Comparison of ENCODE assay signal across 19 mouse cellular contexts in genomic region chr17:86039741-86040140, GRCm38 (mm10).
A peak's percentile ranks its signal among the peaks of the same experiment; 100 is the strongest.
DNase-seq lines count a peak whose midpoint lies in the region; ATAC-seq lines count a peak whose summit lies in the region.
"Had no signal": no experiment of that assay in that cellular context is flagged by ENCODE, and none has a peak within 500 bp of the region (broad histone marks: within the 10 kb centered on the region; RNA-seq: fewer than 3 reads in every experiment).

No protein-coding gene starts in this region.

- peak overlapping the region; percentile 40; the same call in 1 of the 2 replicates for H3K27ac ChIP-seq in hindbrain, embryonic 12.5 days
- no peak overlapping the region for H3K27ac ChIP-seq in hindbrain, embryonic 10.5 days
- 0 out of 2 replicates have a peak overlapping the region, but pooled peaks have one; percentile 20 for H3K27ac ChIP-seq in embryonic facial prominence, embryonic 11.5 days (replicated peaks; ENCODE audit: low read depth, low read length)
- peak overlapping the region; percentile 0; the same call in 1 of the 2 replicates for H3K27ac ChIP-seq in limb, embryonic 13.5 days
- H3K27ac ChIP-seq: forebrain, embryonic 12.5 days; heart, adult 2 months; heart, embryonic 13.5 days; hindbrain, embryonic 13.5 days; hindbrain, postnatal 0 days had no signal

- no peaks in the 10 kb centered on the region for H3K36me3 ChIP-seq in hindbrain, embryonic 12.5 days
- H3K36me3 ChIP-seq in hindbrain, embryonic 10.5 days, result no peaks in the 10 kb centered on the region
- H3K36me3 ChIP-seq in embryonic facial prominence, embryonic 11.5 days (replicated peaks; ENCODE audit: control insufficient read depth, insufficient read depth, low read depth, low read length), result no peaks in the 10 kb centered on the region
- no peaks in the 10 kb centered on the region for H3K36me3 ChIP-seq in limb, embryonic 13.5 days
- H3K36me3 ChIP-seq: forebrain, embryonic 12.5 days; heart, embryonic 13.5 days; hindbrain, embryonic 13.5 days had no signal

- 93% methylated on average over 3 of the region's 3 CpGs for WGBS in hindbrain, embryonic 12.5 days
- 95% methylated on average over 3 of the region's 3 CpGs for WGBS in hindbrain, embryonic 10.5 days
- WGBS in embryonic facial prominence, embryonic 11.5 days, result 91% methylated on average over 3 of the region's 3 CpGs
- WGBS in limb, embryonic 13.5 days, result 40% methylated on average over 3 of the region's 3 CpGs

- H3K9me3 ChIP-seq in hindbrain, embryonic 12.5 days (replicated peaks), result no peaks in the 10 kb centered on the region
- no peaks in the 10 kb centered on the region for H3K9me3 ChIP-seq in hindbrain, embryonic 10.5 days
- H3K9me3 ChIP-seq in embryonic facial prominence, embryonic 11.5 days (replicated peaks; ENCODE audit: control insufficient read depth, low read length), result no peaks in the 10 kb centered on the region
- no peaks in the 10 kb centered on the region for H3K9me3 ChIP-seq in limb, embryonic 13.5 days
- H3K9me3 ChIP-seq: forebrain, embryonic 12.5 days; heart, embryonic 13.5 days; hindbrain, embryonic 13.5 days had no signal

- no peak for ATAC-seq in hindbrain, embryonic 12.5 days (ENCODE audit: low FRiP score)
- no peak for ATAC-seq in embryonic facial prominence, embryonic 11.5 days (replicated peaks; ENCODE audit: insufficient number of reproducible peaks, low FRiP score, low TSS enrichment, low read depth)
- no peak for ATAC-seq in limb, embryonic 13.5 days (ENCODE audit: low FRiP score, low read depth)
- ATAC-seq: forebrain, embryonic 16.5 days; hindbrain, postnatal 0 days had no signal

- no peak overlapping the region for H3K4me3 ChIP-seq in hindbrain, embryonic 12.5 days
- no peak overlapping the region for H3K4me3 ChIP-seq in hindbrain, embryonic 10.5 days
- H3K4me3 ChIP-seq in embryonic facial prominence, embryonic 11.5 days (ENCODE audit: low read depth, low read length), result no peak overlapping the region
- no peak overlapping the region for H3K4me3 ChIP-seq in limb, embryonic 13.5 days
- H3K4me3 ChIP-seq: forebrain, embryonic 12.5 days; heart, adult 2 months; heart, embryonic 13.5 days; hindbrain, embryonic 13.5 days had no signal

- no peak overlapping the region for H3K9ac ChIP-seq in hindbrain, embryonic 12.5 days
- H3K9ac ChIP-seq in embryonic facial prominence, embryonic 11.5 days (replicated peaks; ENCODE audit: low read length), result no peak overlapping the region
- no peak overlapping the region for H3K9ac ChIP-seq in limb, embryonic 13.5 days
- H3K9ac ChIP-seq: forebrain, embryonic 12.5 days; heart, embryonic 13.5 days; hindbrain, embryonic 13.5 days had no signal

- H3K27me3 ChIP-seq in hindbrain, embryonic 12.5 days, result no peaks in the 10 kb centered on the region
- H3K27me3 ChIP-seq in hindbrain, embryonic 10.5 days (ENCODE audit: insufficient read depth, poor library complexity, severe bottlenecking), result no peaks in the 10 kb centered on the region
- no peaks in the 10 kb centered on the region for H3K27me3 ChIP-seq in embryonic facial prominence, embryonic 11.5 days (ENCODE audit: control insufficient read depth, insufficient read depth, low read length)
- H3K27me3 ChIP-seq in limb, embryonic 13.5 days, result 0 out of 2 replicates have a peak, but pooled peaks cover 5% of the 10 kb centered on the region
- H3K27me3 ChIP-seq: CH12.LX; forebrain, embryonic 12.5 days; heart, embryonic 13.5 days; hindbrain, embryonic 13.5 days had no signal

- no peak for DNase-seq in hindbrain, embryonic 10.5 days (ENCODE audit: low spot score)
- DNase-seq in MN1 (ENCODE audit: low spot score), result peak; percentile 8
- DNase-seq in embryonic facial prominence, embryonic 11.5 days (ENCODE audit: low spot score), result no peak
- no peak for DNase-seq in kidney, postnatal 36 days
- no peak for DNase-seq in urinary bladder, adult 2 months (ENCODE audit: low spot score)
- DNase-seq: adrenal gland, adult 8-10 months; adrenal gland, postnatal 36 days; cerebellum, adult 11 months; gastrocnemius, postnatal 10 days; heart, adult 2 months; heart, postnatal 36 days had no signal

- H3K4me2 ChIP-seq in hindbrain, embryonic 12.5 days (replicated peaks), result no peak overlapping the region
- no peak overlapping the region for H3K4me2 ChIP-seq in embryonic facial prominence, embryonic 11.5 days (ENCODE audit: low read depth, low read length)
- H3K4me2 ChIP-seq in limb, embryonic 13.5 days (replicated peaks), result peak overlapping the region; percentile 35; the same call in 1 of the 2 replicates
- H3K4me2 ChIP-seq: forebrain, embryonic 12.5 days; heart, embryonic 13.5 days; hindbrain, embryonic 13.5 days had no signal

- H3K4me1 ChIP-seq in hindbrain, embryonic 12.5 days, result peaks cover 10% of the 10 kb centered on the region
- H3K4me1 ChIP-seq in hindbrain, embryonic 10.5 days (replicated peaks), result peaks cover 11% of the 10 kb centered on the region; the same call in 1 of the 2 replicates
- peaks cover 3% of the 10 kb centered on the region; the same call in 1 of the 2 replicates for H3K4me1 ChIP-seq in embryonic facial prominence, embryonic 11.5 days (ENCODE audit: control insufficient read depth, insufficient read depth, low read length)
- peaks cover 51% of the 10 kb centered on the region for H3K4me1 ChIP-seq in limb, embryonic 13.5 days
